Mouse (Mus musculus) heart, postnatal 0 days (tissue): ENCODE data around the gene Zbtb38. TPM values are rescaled to one million over a fixed set of nuclear protein-coding genes. Genes with fewer than 3 reads are reported as not detected.
"Not testable (repeated sequence)": the region's sequence is repeated elsewhere in the genome, so short reads cannot be mapped to it uniquely, and the experiment has no call there.

Experiments used
- ATAC-seq: fragments of 200-750 bp; cut with Nextera tagmentation; 2 replicates; pipeline ENCODE4 v1.8.0; 2017; ENCODE audit warnings: low read depth, moderate number of reproducible peaks, moderate library complexity; ENCODE audit not compliant: insufficient read depth
- DNase-seq: peaks from one replicate; pipeline ENCODE4 v3.0.0-alpha.2; 2016; ENCODE audit warnings: low spot score
- H3K27ac ChIP-seq: fragments of 300-500 bp; sonication (generic); 2 replicates; pipeline ENCODE4 v1.5.1; 2014; ENCODE audit warnings: low read depth, mild to moderate bottlenecking
- H3K27me3 ChIP-seq: fragments of 300-500 bp; sonication (generic); 2 replicates; pipeline ENCODE4 v1.6.1; 2014; ENCODE audit warnings: low read length, mixed read lengths; ENCODE audit not compliant: control insufficient read depth, insufficient read depth
- H3K36me3 ChIP-seq: fragments of 300-500 bp; sonication (generic); replicated peaks from 2 replicates; pipeline ENCODE4 v1.6.1; 2014; ENCODE audit warnings: low read length, mixed read lengths; ENCODE audit not compliant: control insufficient read depth, insufficient read depth
- H3K4me1 ChIP-seq: fragments of 300-500 bp; sonication (generic); 2 replicates; pipeline ENCODE4 v1.6.1; 2014; ENCODE audit warnings: antibody characterized with exemption; ENCODE audit not compliant: control insufficient read depth, insufficient read depth
- H3K4me2 ChIP-seq: fragments of 300-500 bp; sonication (generic); 2 replicates; pipeline ENCODE4 v1.6.1; 2014; ENCODE audit warnings: low read depth, mild to moderate bottlenecking, low read length, moderate library complexity
- H3K4me3 ChIP-seq: fragments of 300-500 bp; sonication (generic); 2 replicates; pipeline ENCODE4 v1.5.1; 2014; ENCODE audit warnings: low read depth, low read length
- H3K9ac ChIP-seq: fragments of 300-500 bp; sonication (generic); replicated peaks from 2 replicates; pipeline ENCODE4 v1.6.1; 2014; ENCODE audit warnings: low read depth, low read length, mixed read lengths
- H3K9me3 ChIP-seq: fragments of 300-500 bp; sonication (generic); replicated peaks from 2 replicates; pipeline ENCODE4 v1.6.1; 2016; ENCODE audit warnings: low read length; ENCODE audit not compliant: control insufficient read depth
- CTCF ChIP-seq: IDR thresholded peaks from 2 replicates; pipeline ENCODE4 v1.5.1; 2016; ENCODE audit warnings: antibody characterized with exemption, control low read depth, low read depth
- EP300 ChIP-seq: IDR thresholded peaks from 2 replicates; pipeline ENCODE4 v1.6.1; 2016; ENCODE audit warnings: antibody characterized with exemption, low read depth
- WGBS: fragments of 180-500 bp; shearing (Covaris S2); extraction: QIAGEN DNeasy Blood & Tissue Kit; methylation state at CpG from one replicate; pipeline ENCODE4 v1.1.7; 2014; 5-methylcytosine and 5-hydroxymethylcytosine counted together
- polyA plus RNA-seq: library from polyadenylated mRNA; unstranded; fragments of >200 nt; fragmentation: Nextera tagmentation; extraction: Ambion mirVana; gene quantifications from 2 replicates; pipeline ENCODE4 v1.2.1, GENCODE M21; 2015
- total RNA-seq: library from RNA; depleted of rRNA; stranded (reverse); fragments of >200 nt; gene quantifications from 2 replicates; pipeline ENCODE4 v1.2.3, GENCODE M21; 2014; ENCODE audit warnings: low replicate concordance

Zbtb38 gene
- total and polyA plus RNA-seq, 2 experiments from 2014 or later, result 28.7 to 44.5 TPM

- no peak for TF ChIP-seq EP300
- TF ChIP-seq CTCF, result peak; percentile 4; the same call in 1 of the 2 replicates
- DNase-seq, result no peak
- no peak overlapping the region for H3K4me3 ChIP-seq
- no peak overlapping the region for H3K9ac ChIP-seq
- ATAC-seq, result no peak
- H3K36me3 ChIP-seq, result no peaks in the 10 kb centered on the region
- no peak overlapping the region for H3K27ac ChIP-seq
- no peaks in the 10 kb centered on the region for H3K27me3 ChIP-seq
- H3K9me3 ChIP-seq, result no peaks in the 10 kb centered on the region
- H3K4me2 ChIP-seq, result no peak overlapping the region
- no peaks in the 10 kb centered on the region for H3K4me1 ChIP-seq
- WGBS, result 55% methylated on average over 2 of the region's 2 CpGs
Measured at GRCm38 (mm10) chr9:96646668-96647295, 105.8 kb downstream of the Zbtb38 start.

GRCm38 (mm10) chr9:96644840-96645239 is 107.8 kb downstream of the Zbtb38 start:
- Histone ChIP-seq H3K4me3 (no peak overlapping the region), H3K9me3 (no peaks in the 10 kb centered on the region), H3K4me1 (no peaks in the 10 kb centered on the region), H3K36me3 (no peaks in the 10 kb centered on the region), H3K27me3 (no peaks in the 10 kb centered on the region), H3K9ac (no peak overlapping the region), H3K27ac (no peak overlapping the region), H3K4me2 (no peak overlapping the region)
- ATAC-seq, result no peak
- 70% methylated on average over 2 of the region's 2 CpGs for WGBS
- no peak for DNase-seq
- TF ChIP-seq CTCF (no peak), EP300 (no peak)

- H3K27me3 ChIP-seq, H3K4me2 ChIP-seq, H3K36me3 ChIP-seq, H3K27ac ChIP-seq, H3K9me3 ChIP-seq, H3K4me3 ChIP-seq, H3K4me1 ChIP-seq, ATAC-seq, H3K9ac ChIP-seq, DNase-seq: not testable (repeated sequence)
- 89% methylated on average over 3 of the region's 3 CpGs for WGBS
Measured at GRCm38 (mm10) chr9:96644002-96644401, 108.6 kb downstream of the Zbtb38 start.

GRCm38 (mm10) chr9:96639451-96639850 is 113.2 kb downstream of the Zbtb38 start:
- Histone ChIP-seq H3K4me1 (no peaks in the 10 kb centered on the region), H3K27me3 (no peaks in the 10 kb centered on the region), H3K4me3 (no peak overlapping the region), H3K36me3 (no peaks in the 10 kb centered on the region), H3K9ac (no peak overlapping the region), H3K9me3 (no peaks in the 10 kb centered on the region), H3K4me2 (no peak overlapping the region), H3K27ac (no peak overlapping the region)
- DNase-seq, result no peak
- no peak for ATAC-seq
- no peak for TF ChIP-seq EP300
- TF ChIP-seq CTCF, result no peak
- 86% methylated on average over 7 of the region's 7 CpGs for WGBS

- no peak overlapping the region for H3K4me3 ChIP-seq
- no peaks in the 10 kb centered on the region for H3K9me3 ChIP-seq
- no peak for DNase-seq
- TF ChIP-seq CTCF (no peak), EP300 (no peak)
- 71% methylated on average over 7 of the region's 7 CpGs for WGBS
- no peaks in the 10 kb centered on the region for H3K4me1 ChIP-seq
- no peak overlapping the region for H3K4me2 ChIP-seq
- no peak for ATAC-seq
- H3K27me3 ChIP-seq, result 0 out of 2 replicates have a peak, but pooled peaks cover 4% of the 10 kb centered on the region
- H3K36me3 ChIP-seq, result no peaks in the 10 kb centered on the region
- H3K27ac ChIP-seq, result no peak overlapping the region
- no peak overlapping the region for H3K9ac ChIP-seq
Measured at GRCm38 (mm10) chr9:96638508-96638907, 114.1 kb downstream of the Zbtb38 start.

- Histone ChIP-seq H3K9me3 (no peaks in the 10 kb centered on the region), H3K27ac (no peak overlapping the region), H3K4me2 (no peak overlapping the region), H3K4me3 (no peak overlapping the region), H3K36me3 (no peaks in the 10 kb centered on the region), H3K4me1 (no peaks in the 10 kb centered on the region), H3K27me3 (0 out of 2 replicates have a peak, but pooled peaks cover 4% of the 10 kb centered on the region), H3K9ac (no peak overlapping the region)
- WGBS, result 71% methylated on average over 7 of the region's 7 CpGs
- DNase-seq, result no peak
- no peak for ATAC-seq
- no peak for TF ChIP-seq CTCF
- no peak for TF ChIP-seq EP300
Measured at GRCm38 (mm10) chr9:96637157-96637548, 115.5 kb downstream of the Zbtb38 start.
